Mouse (Mus musculus) frontal cortex, adult (tissue): ENCODE measurements at regions not wholly inside any gene's neighbourhood (a gene's known extent, or its start where the extent isn't known, plus 50 kb on each side); places are given as distances from the start of the nearest gene placed in this dataset.

ENCODE experiments used
- ATAC-seq: cut with Nextera tagmentation; 2 replicates; pipeline ENCODE4 v1.9.2; 2017; ENCODE audit warnings: mild to moderate bottlenecking, moderate library complexity, mixed read lengths; ENCODE audit not compliant: low TSS enrichment

GRCm38 (mm10) chr10:70814354-70815131 is 158.8 kb upstream of the Phyhipl start:
- ATAC-seq, result peak; percentile 96

DNA sequence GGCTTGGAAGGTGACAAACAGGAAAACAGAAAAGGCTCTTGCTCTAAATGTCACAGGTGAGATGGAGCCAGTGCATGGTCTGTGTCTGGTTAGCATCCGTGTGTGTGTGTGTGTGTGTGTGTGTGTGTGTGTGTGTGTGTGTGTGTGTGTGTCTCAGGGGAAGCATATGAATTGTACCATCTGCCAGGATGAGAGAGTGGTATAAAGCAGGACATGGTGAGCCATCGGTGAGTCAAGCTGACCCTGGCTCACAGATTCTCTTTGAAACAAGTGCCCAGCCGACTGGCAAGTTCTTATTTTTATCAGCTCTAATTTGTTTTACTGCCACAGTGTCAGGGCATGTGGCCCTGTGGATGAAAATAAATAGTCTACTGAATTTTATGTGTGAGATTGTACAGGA is 153.6 kb upstream of the Phyhipl start:
- no peak for ATAC-seq

DNA sequence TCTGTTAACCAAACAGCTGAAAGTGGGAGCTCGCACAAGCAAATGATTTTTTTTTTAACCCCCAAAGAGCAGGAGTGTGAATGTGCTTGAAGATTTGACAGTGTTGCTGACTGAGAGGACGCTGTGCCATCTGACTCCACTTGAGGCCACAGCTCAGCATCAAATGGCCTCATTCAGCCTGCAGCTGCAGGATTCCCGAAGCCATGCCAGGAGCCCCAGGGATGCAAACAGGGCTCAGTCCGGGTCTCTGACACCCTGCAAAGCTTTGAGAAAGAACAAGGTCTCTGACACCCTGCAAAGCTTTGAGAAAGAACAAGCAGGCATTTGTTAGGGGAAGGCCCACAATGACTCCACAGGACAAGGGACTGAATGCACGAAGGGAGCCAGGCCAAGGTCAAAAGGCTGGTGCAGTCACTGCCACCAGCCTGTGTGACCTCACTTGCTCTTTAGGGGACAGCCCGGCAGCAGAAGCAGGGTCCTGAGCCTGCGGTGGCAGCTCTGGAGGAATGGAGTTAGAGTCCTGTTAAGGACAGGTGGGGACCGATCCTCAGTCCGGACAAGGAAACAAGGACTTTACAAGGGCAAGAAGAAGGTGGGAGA is 151.1 kb upstream of the Phyhipl start:
- peak; percentile 93 for ATAC-seq

DNA sequence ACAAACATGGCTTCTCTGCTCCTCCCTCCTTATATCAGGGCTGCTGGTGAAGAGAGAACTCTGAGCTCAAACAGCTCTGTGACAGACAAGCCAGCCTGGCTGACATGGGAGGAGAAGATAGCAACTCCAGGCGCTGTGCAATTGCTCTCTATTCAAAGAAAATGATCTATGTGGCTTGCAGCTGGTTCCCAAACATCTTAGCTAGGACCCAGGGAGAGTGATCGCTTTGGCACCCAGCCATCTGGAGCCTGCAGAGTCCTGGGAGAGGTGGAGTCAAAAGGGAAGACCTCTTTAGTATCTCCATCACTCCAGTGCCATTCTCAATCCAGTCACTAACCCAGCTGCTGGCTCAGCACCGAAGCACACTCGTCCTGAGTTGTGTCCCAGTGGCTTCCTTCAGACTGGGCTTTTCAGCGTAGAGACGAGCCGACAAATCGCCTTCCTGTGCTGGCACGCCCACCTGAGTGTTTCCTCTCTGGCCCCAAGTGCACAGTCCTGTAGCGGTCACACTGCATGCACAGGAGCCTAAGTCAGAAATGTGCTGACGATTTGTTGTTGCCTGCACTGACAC is 145.1 kb upstream of the Phyhipl start:
- ATAC-seq, result 0 out of 2 replicates have a peak, but pooled peaks have one; percentile 5

DNA sequence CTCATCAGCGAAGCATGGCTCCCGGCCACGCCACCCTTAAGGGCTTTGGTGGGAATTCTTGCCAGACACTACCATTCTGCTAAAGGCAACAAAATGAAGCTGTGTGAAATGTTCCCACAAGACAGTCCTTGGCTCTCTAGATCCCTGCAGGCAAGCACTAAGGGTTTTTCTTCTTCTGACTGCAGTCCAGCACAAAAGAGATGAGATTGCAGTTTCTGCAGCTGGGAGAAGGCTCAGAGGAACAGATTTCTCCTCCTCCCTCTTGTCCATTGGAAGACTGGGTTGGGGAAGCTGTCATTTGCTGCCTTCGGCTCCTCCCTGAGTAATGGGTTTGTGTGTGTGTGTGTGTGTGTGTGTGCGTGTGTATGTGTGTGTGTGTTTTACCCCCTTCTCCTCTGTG is 144.1 kb upstream of the Phyhipl start:
- ATAC-seq, result peak; percentile 70

DNA sequence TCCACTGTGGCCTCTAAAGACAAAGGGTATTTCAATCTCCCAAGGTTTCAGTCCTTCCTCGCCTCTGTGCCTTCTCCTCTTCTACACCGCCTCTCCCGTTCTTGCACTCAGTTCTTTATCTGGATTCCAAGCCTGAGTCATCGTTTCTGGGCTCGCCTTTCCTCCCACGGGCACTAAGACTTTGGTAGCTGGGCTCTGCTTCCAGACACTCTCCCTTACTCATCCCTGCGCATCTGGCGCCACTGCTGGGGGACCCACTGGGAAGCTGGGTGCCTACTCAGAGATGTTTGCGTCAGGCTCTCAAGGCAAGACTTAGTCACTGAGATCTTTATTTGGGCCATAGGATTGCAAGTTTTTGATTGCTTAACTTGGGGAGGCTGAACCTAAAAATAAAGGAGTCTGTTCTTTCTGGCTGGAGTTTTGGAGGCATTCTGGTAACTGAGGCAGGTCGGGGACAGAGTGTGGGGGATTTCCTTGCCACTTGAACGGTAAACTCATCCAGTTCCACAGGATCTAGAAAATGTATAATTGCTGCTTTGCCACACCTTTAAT is 143.5 kb upstream of the Phyhipl start:
- peak; percentile 97 for ATAC-seq

GRCm38 (mm10) chr10:70788814-70789452 is 133.2 kb upstream of the Phyhipl start:
- ATAC-seq, result peak; percentile 76

DNA sequence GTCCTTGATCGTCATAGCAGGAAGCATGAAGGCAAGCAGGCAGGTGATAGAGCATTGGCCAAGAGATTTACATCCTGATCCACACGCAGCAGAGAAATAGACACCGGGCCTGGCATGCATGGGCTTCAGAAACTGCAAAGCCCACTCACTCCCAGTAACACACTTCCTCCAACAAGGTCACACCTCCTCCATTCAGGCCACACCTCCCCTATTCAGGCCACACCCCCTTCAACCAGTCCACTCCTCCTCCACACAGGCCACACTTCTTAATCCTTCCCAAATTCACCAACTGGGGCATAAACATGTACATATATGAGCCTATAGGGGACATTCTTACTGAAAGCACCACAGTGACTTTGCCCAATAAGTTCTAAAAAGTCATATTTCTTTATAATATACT is 125.3 kb upstream of the Phyhipl start:
- no peak for ATAC-seq

DNA sequence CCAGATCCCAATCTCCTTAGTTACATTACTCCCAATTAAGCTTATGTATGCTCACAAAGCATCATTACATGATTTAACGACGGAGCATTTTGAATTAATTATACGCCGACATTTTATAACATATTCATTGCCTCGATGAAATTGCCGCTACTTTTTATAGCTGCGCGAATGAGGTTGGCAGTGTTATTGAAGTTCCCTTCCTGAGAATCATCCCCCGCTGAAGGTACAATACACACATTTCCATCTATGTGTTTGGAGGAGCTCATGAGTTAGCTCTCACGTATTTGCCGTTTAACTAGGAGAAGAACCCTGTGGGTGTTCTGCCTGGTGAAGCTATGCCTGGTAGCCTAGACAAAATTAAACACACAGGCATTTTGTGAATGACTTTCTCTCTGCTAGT is 122.8 kb upstream of the Phyhipl start:
- ATAC-seq, result peak; percentile 96

DNA sequence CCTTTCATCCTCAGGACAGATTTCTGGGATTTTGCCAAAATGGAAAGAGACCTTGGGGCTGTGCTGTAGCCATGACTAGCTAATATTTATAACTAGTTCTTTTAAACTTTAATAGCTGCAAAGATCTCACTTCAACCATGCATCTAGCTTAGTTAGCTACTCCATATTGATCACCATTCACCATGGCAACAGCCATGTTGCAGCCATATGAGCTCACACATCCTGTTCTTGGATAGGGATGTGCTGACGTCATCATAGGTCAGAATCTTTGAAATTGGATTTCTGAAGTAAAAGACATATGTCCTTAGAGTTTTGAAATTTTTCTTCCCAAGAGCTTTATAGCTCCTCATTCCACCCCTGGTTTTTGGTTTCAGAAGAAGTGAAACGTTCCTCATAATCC is 118.8 kb upstream of the Phyhipl start:
- ATAC-seq, result no peak

DNA sequence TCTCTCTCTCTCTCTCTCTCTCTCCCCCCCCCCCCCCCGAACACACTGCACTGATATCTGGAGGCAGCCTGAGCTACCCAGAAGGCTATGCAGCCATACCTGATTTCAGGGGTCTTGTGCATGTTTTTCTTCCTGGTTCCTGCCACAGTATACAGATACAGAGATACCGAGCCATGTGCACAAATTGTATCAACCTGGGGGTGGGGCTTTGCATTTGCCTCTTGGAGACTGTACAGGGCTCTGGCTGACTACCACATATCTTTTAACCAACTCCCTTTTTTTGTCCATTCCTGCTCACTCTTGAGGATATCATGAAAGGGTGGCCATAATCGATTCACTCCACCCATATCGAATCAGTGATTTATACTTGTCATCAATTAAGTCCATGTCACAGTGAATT is 118.4 kb upstream of the Phyhipl start:
- no peak for ATAC-seq

- ATAC-seq, result no peak
These were observed 111.7 kb upstream of the Phyhipl start for GRCm38 (mm10) chr10:70767461-70767860.

- ATAC-seq, result no peak
These were observed 111.1 kb upstream of the Phyhipl start for GRCm38 (mm10) chr10:70766869-70767268.

- peak; percentile 62 for ATAC-seq
These were observed 110.7 kb upstream of the Phyhipl start for GRCm38 (mm10) chr10:70766450-70766849.

DNA sequence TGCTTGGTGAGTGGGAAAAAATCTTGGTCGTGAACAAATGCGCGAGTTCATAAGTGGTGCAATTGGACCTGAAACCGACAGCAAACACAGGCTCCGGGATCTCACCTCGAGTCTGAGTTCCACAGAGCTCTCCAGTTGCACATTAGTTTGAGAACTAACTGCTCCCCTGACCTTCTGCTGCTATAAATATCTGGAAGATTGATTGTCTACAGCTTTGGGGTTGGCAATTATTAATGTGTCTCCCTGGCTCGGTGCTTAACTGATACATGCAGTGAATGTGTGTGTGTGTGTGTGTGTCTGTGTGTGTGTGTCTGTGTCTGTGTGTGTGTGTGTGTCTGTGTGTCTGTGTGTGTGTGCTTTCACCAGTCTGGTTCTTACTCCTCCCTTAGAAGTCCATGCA is 107.4 kb upstream of the Phyhipl start:
- ATAC-seq, result no peak

- ATAC-seq, result no peak
These were observed 103.9 kb upstream of the Phyhipl start for GRCm38 (mm10) chr10:70759686-70760085.

DNA sequence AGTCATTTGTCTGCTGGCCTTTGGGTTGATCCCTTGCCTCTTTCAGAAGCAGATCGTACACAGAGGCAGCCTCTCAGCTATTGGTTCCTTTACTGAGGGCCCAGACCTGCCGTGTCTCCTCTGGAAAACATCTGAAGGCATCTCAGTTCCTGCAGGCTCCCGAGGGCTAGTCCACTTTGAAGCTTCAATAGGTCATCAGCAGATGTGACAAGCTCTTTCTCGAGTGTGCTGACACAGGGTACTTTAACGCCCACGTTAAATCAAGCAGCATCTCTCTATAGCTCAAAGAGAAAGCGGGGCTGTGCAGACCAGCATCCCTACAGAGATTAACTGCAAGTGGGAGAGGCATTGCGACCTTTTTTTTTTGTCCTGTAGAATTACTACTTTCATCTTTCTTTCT is 96.0 kb upstream of the Phyhipl start:
- no peak for ATAC-seq

DNA sequence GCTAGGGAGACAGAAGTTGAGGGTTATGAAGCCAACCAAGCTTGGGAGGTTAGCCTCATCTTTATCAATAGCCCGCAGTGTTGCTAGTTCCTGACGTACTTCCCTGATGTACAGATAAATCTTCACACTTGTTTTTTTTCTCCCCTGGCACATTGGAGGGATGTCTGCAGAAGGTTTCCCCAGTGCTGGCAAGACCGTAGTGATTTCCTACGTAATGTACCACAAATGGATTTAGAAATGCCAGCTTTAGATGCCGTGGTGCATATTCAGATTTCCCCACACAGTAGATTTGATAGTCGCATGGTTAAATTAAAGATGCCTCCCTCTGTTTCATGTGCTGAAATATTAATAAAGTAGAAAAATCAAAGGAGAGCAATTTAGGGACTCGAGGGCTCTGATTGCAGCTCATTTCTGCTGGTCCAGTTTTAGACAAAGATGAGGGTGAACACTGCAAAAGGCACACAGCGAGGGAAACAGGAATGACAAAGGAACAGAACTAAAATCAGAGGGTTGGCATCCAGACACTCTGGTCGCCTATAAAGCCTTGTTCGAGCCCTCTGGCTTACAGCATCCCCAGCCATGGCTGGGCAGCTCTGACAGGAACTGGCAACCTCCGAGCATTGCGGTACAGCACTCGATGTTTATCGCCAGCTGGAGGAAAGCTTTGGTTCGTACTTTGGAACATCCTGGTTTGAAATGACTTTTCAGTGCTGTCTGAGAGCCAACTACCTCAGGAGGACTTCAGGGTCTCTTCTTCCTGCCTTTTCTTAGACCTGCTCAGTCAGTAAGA is 94.8 kb upstream of the Phyhipl start:
- ATAC-seq, result peak; percentile 80

DNA sequence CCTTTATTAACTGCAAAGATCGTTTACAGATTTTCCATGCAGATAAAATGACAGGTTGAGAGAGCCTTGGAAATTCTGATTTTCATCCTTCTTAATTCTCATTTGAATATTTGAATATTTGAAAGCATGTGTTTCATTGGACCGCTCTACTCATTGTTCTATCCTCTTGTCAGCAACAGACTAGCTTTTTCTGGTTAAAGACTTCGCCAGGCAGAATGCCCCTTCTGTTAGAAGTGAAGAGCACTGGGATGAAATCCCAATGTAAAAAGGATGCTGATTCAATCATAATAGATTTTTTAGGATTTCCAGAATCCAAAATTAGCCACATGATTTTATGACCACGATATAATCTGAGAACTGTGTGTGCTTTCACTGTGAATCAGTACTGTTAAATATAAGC is 90.8 kb upstream of the Phyhipl start:
- ATAC-seq, result peak; percentile 24; the same call in 1 of the 2 replicates

GRCm38 (mm10) chr10:70741909-70742308 is 86.1 kb upstream of the Phyhipl start:
- ATAC-seq, result no peak

DNA sequence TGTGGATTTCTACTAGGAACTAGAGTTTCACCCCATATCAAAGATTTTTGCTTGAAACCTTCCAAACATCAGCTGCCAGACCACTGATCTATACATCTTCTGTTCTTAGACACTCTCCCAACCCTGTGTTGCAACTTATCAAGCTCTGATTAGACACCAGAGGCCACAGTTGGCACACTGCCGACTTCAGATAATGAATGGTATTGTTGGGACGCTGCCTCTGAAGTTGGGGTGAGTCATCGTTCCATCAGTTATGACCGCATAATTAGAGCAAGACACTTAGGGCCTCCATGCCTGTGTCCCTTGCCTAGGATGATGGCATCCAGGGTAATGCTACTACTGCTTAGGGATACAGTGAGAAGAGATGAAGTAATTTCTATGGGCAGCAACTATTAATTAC is 84.3 kb upstream of the Phyhipl start:
- ATAC-seq, result 0 out of 2 replicates have a peak, but pooled peaks have one; percentile 24
